Mouse (Mus musculus) olfactory bulb, adult 2 months (tissue): ENCODE results near the gene Adck1.
"Not testable (repeated sequence)": the region's sequence is repeated elsewhere in the genome, so short reads cannot be mapped to it uniquely, and the experiment has no call there.

Experiments
- CTCF ChIP-seq: fragments of 200-500 bp; IDR thresholded peaks from 2 replicates; pipeline ENCODE4 v1.5.1; 2012; ENCODE audit warnings: low read depth, mild to moderate bottlenecking, low read length, moderate library complexity; ENCODE audit not compliant: insufficient read depth
- POLR2A ChIP-seq: fragments of 200-500 bp; IDR thresholded peaks from 2 replicates; pipeline ENCODE4 v1.6.1; 2012; ENCODE audit warnings: mild to moderate bottlenecking, low read depth, low read length, moderate library complexity; ENCODE audit not compliant: insufficient read depth

DNA sequence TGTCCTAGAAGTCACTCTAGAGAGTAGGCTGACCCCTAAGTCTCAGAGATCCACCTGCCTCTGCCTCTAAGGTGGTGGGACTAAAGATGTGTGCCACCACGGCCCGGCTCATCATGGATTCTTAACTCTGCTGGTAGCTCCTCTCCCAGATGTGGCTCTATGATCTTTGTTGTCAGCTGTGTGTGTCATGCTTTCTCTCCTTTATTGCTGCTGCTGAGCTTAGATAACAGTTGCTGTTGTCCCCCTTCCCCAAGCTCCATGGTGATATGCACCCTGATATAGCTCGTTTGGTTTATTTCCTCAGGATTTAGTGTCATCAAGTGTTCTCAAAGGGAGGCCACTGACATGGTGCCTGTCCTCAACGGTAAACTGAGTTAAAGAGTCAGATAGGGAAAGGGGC lies 9.3 kb downstream of the Adck1 start:
- TF ChIP-seq CTCF, POLR2A: not testable (repeated sequence)
